Mouse (Mus musculus) small intestine, adult 2 months (tissue): ENCODE data around the gene Cd79a.

ENCODE experiments used
- CTCF ChIP-seq: fragments of 200-500 bp; IDR thresholded peaks from 2 replicates; pipeline ENCODE4 v1.5.1; 2012; ENCODE audit warnings: low read depth, mild to moderate bottlenecking, control low read depth, inconsistent platforms, low read length, moderate library complexity, mixed read lengths; ENCODE audit not compliant: insufficient replicate concordance, insufficient read length; ENCODE audit errors: extremely low read depth
- POLR2A ChIP-seq: fragments of 200-500 bp; IDR thresholded peaks from 2 replicates; pipeline ENCODE4 v1.6.1; 2012; ENCODE audit warnings: low read depth, mild to moderate bottlenecking, control low read depth, inconsistent platforms, low read length, moderate library complexity

DNA sequence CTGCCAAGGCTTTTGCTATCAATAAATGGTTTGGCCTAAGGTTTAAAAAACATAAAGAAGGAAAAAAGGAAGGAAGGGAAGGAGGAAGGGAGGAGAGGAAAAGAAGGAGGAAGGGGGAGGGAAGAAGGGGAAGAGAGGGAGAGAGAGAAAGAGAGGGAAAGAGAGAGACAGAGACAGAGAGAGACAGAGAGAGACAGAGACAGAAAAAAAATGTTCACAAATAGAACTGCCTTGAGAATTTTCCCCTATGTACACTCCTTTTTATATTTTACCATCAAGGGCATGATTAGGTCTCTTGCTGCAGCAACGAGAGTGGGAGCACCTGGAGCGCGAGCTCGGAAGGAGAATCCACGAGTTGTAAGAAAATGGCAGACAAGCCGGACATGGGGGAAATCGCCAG is 35.3 kb upstream of the Cd79a start, which contains the start of gene Gm9844:
- TF ChIP-seq CTCF (no peak), POLR2A (no peak)
